Mouse (Mus musculus) pancreas, adult 10 weeks (tissue): ENCODE results near the gene Btg2. TPM values are rescaled to one million over a fixed set of nuclear protein-coding genes. Genes with fewer than 3 reads are reported as not detected.

Experiments
- polyA plus RNA-seq: library from polyadenylated mRNA; stranded (reverse); fragments of 350-450 nt; fragmentation: Illumina TruSeq; extraction: RNeasy Lipid Tissue Mini Kit (QIAGEN cat#74804); gene quantifications from one replicate; pipeline ENCODE4 v1.2.3, GENCODE M21; 2015; ENCODE audit warnings: low read depth, low replicate concordance; ENCODE audit not compliant: insufficient read depth

The Btg2 gene
- polyA plus RNA-seq, result 26.2 TPM

GRCm38 (mm10) chr1:134078802-134079476 is at the start of gene Btg2:
Gene Btg2, minus strand, starts transcription at chr1:134079120.

GRCm38 (mm10) chr1:134110979-134111378 is 32.1 kb upstream of the Btg2 start, which contains the start of gene Chit1:
Gene Chit1, plus strand, starts transcription at chr1:134111242.

DNA sequence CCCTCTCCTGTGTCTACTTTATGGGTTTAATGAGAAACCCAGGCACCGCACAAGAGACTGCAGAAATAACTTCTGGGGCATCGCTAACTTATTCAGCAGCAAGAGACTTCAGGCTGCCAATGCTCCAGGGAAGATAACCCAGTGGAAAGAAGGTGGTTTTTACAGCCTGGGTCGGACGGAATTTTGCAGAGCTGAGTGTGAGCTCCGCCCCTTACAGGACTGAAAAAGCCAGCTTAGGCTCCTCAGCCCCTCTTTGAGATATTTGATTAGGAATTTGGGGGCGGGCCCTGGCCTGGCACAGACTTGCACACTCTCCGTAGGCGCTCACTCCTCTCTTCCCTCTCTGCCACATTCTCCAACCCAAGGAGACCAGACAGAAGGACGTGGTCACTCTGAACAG is 41.7 kb downstream of the Btg2 start, which contains the start of gene Fmod:
Gene Fmod, plus strand, starts transcription at position 83 of the 400 bp plus-strand sequence.

Other genes starting within 250 kb of the Btg2 start
- not detected for gene Optc, start 171.1 kb downstream of the Btg2 start, polyA plus RNA-seq
- gene Prelp, start 157.7 kb downstream of the Btg2 start, polyA plus RNA-seq, result 20.3 TPM
- 12.6 TPM for gene Fmod, start 41.9 kb downstream of the Btg2 start, polyA plus RNA-seq
- not detected for gene Chit1, start 32.1 kb upstream of the Btg2 start, polyA plus RNA-seq
- gene Chil1, start 103.1 kb upstream of the Btg2 start, polyA plus RNA-seq, result 0.83 TPM
- gene Mybph, start 114.3 kb upstream of the Btg2 start, polyA plus RNA-seq, result not detected
- gene Adora1, start 156.3 kb upstream of the Btg2 start, polyA plus RNA-seq, result 2.9 TPM
- not detected for gene Myog, start 210.9 kb upstream of the Btg2 start, polyA plus RNA-seq